Mouse (Mus musculus): Measurements from ENCODE around the gene Itch. TPM values are rescaled to one million over a fixed set of nuclear protein-coding genes. Genes with fewer than 3 reads are reported as not detected.

Gene Itch
- total RNA-seq, 2 experiments from 2014 or later, result 36.0 to 40.0 TPM

Other genes starting within 250 kb of the Itch start
- 10 to 100 TPM; 81.3 to 86.1 TPM for gene Eif2s2, start 240.6 kb upstream of the Itch start, total RNA-seq (2021)
- under 1 TPM; 0.22 to 0.25 TPM for gene Gm14226, start 115.2 kb upstream of the Itch start, total RNA-seq (2021)
- gene Ahcy, start 59.0 kb upstream of the Itch start, total RNA-seq (2021), result 10 to 100 TPM; 12.6 to 15.3 TPM
- 100 to 1,000 TPM; 360 to 414 TPM for gene Dynlrb1, start 103.0 kb downstream of the Itch start, total RNA-seq (2021)
- gene Map1lc3a, start 142.8 kb downstream of the Itch start, total RNA-seq (2021), result 100 to 1,000 TPM; 416 to 434 TPM
- 10 to 100 TPM; 23.8 to 27.9 TPM for gene Pigu, start 223.9 kb downstream of the Itch start, total RNA-seq (2021)
- 100 to 1,000 TPM; 189 to 198 TPM for gene Trp53inp2, start 247.6 kb downstream of the Itch start, total RNA-seq (2021)